Mouse (Mus musculus) G1E (cell line): ENCODE data around the gene Abcc1. TPM values are rescaled to one million over a fixed set of nuclear protein-coding genes. Genes with fewer than 3 reads are reported as not detected.

Experiments
- ATAC-seq: 2 replicates; pipeline ENCODE4 v1.8.0; 2016; ENCODE audit warnings: mild to moderate bottlenecking; ENCODE audit not compliant: insufficient number of reproducible peaks, poor library complexity, low FRiP score, severe bottlenecking; ENCODE audit errors: extremely low read depth
- DNase-seq: peaks from one replicate; pipeline ENCODE4 v3.0.0; 2012; ENCODE audit warnings: low spot score
- H3K27me3 ChIP-seq: 2 replicates; pipeline ENCODE4 v1.6.1; 2012; ENCODE audit warnings: mild to moderate bottlenecking, low read length, inconsistent platforms; ENCODE audit not compliant: insufficient read depth
- H3K36me3 ChIP-seq: replicated peaks from 2 replicates; pipeline ENCODE3; 2012; ENCODE audit warnings: mild to moderate bottlenecking, inconsistent platforms
- H3K4me1 ChIP-seq: 2 replicates; pipeline ENCODE4 v1.6.1; 2012; ENCODE audit warnings: low read depth, low read length, inconsistent platforms, mixed read lengths; ENCODE audit not compliant: insufficient read depth
- H3K4me3 ChIP-seq: 2 replicates; pipeline ENCODE4 v1.5.1; 2012; ENCODE audit warnings: low read depth, mild to moderate bottlenecking, inconsistent platforms, low read length, moderate library complexity, mixed read lengths
- H3K9me3 ChIP-seq: replicated peaks from 2 replicates; pipeline ENCODE4 v1.6.1; 2012; ENCODE audit warnings: inconsistent platforms
- CTCF ChIP-seq: IDR thresholded peaks from 2 replicates; pipeline ENCODE4 v1.5.1; 2012; ENCODE audit warnings: low read depth, low read length, inconsistent platforms, mixed read lengths
- GATA1 ChIP-seq: IDR thresholded peaks from 2 replicates; pipeline ENCODE4 v1.6.1; 2012; ENCODE audit warnings: borderline replicate concordance, low read length, inconsistent platforms, mixed read lengths
- GATA2 ChIP-seq: IDR thresholded peaks from 2 replicates; pipeline ENCODE4 v1.6.1; 2012; ENCODE audit warnings: low read depth, low read length, inconsistent platforms, borderline replicate concordance
- POLR2AphosphoS5 ChIP-seq: IDR thresholded peaks from 2 replicates; pipeline ENCODE4 v1.6.1; 2012; ENCODE audit warnings: low read depth, low read length, inconsistent platforms; ENCODE audit not compliant: insufficient replicate concordance
- TAL1 ChIP-seq: conservative IDR thresholded peaks from 2 replicates; pipeline ENCODE4 v1.6.1; 2012; ENCODE audit warnings: low read depth, low read length, inconsistent platforms, mixed read lengths
- polyA plus RNA-seq: library from polyadenylated mRNA; stranded (reverse); fragments of >175 nt; gene quantifications from 2 replicates; pipeline ENCODE4 v1.2.3, GENCODE M21; 2012
- total RNA-seq, 2 experiments: library from RNA; stranded (forward) in 1 of 2; stranded (reverse) in 1 of 2; fragments of 200-1000 nt in 1 of 2; fragments of >200 nt in 1 of 2; fragmentation: Nextera tagmentation in 1 of 2; gene quantifications; 2 replicates each; pipeline ENCODE4 v1.2.3; 2014 to 2017

Abcc1 gene
- total and polyA plus RNA-seq, 3 experiments = 5.1 to 69.5 (median 36.8) TPM

DNA sequence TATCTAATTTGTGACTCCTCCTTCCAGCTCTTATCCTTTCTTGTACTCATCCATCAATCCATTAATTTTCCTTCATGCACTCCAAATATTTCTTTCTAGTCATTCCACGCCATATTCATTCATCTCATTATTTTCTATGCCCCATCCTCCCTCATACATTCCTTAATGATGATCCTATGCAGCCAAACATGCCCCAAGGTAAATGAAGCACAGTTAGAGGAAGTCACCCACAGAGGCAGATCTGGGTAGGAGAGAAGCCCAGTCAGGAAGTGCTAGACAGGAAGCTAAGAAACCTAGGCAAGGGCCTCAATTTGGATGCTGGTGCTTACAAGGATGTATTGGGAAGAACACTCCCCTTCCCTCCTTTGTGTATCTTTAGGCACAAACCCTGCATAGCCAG, 121.9 kb downstream of the Abcc1 start:
- Histone ChIP-seq H3K27me3 (no peaks in the 10 kb centered on the region), H3K36me3 (no peaks in the 10 kb centered on the region), H3K4me1 (no peaks in the 10 kb centered on the region), H3K9me3 (peaks cover 9% of the 10 kb centered on the region), H3K4me3 (no peak overlapping the region)
- no peak for DNase-seq
- no peak for ATAC-seq
- TF ChIP-seq CTCF (no peak), TAL1 (no peak), POLR2AphosphoS5 (no peak), GATA1 (no peak), GATA2 (no peak)

DNA sequence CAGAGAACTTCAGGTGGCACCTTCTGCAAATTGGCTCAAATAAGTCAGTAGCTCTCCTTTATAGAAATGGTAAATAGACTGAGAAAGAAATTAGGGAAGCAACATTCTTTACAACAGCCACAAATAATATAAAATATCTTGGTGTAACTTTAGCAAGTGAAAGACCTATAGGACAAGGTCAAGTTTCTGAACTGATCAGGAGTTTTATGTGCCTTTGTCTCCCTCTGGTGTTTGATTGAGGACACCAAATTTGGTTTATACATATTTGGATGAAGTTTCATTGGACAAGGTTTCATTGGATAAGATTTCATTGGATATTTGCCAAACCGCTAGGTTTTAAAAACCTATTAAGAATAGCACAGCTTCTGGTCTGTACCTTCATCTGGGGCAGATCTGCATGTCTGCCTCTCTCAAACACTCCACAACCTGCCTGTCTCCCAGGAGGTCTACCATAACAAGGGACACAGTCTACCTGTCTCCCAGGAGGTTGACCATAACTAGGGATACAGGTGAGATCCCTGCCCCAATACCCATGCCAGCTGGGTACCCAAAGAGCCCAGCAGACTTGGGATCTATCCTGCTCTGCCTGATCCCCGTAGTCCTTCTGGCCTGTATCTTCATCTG, 132.2 kb downstream of the Abcc1 start:
- H3K4me1 ChIP-seq = no peaks in the 10 kb centered on the region
- H3K36me3 ChIP-seq = no peaks in the 10 kb centered on the region
- no peak for DNase-seq
- H3K9me3 ChIP-seq = no peaks in the 10 kb centered on the region
- no peak overlapping the region for H3K4me3 ChIP-seq
- TF ChIP-seq CTCF = no peak
- no peak for ATAC-seq
- peaks cover 9% of the 10 kb centered on the region for H3K27me3 ChIP-seq

DNA sequence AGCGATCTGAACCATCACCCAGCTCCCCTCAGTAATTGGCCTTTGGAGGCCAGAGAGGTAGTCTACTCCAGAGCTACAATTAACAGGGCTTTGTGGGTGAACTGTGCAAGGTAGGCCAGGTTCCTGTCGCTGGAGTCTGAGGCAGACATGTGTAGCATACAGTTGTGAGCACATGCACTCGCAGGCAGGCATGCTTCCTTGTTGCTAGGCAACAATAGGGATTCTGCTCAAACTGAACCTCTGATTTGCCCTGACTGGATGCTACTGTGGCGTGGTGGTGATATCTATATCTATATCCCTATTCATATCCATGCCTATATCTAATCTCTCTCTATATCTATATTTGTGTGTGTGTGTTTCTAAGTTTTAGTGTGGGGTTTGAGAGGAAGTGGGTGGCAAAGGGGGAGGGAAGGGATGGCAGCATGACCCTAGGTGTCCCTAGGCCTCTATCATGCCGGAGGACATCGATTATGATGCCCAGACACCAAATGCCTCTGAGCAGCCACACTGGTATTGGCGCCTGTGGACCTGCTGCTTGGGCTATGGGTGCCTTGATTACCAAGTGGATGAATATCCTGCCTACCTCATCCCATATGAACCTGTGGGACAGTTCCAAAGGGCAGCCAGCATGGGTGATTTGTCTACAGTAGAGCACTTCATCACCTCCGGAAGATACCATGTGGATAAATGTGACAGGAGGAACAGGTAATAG, 140.4 kb downstream of the Abcc1 start:
- no peak for ATAC-seq
- Histone ChIP-seq H3K9me3 (no peaks in the 10 kb centered on the region), H3K4me3 (no peak overlapping the region), H3K36me3 (no peaks in the 10 kb centered on the region), H3K4me1 (no peaks in the 10 kb centered on the region), H3K27me3 (peaks cover 12% of the 10 kb centered on the region; the same call in 1 of the 2 replicates)
- no peak for TF ChIP-seq POLR2AphosphoS5
- no peak for TF ChIP-seq GATA2
- no peak for TF ChIP-seq CTCF
- TF ChIP-seq GATA1 = no peak
- no peak for TF ChIP-seq TAL1
- no peak for DNase-seq

DNA sequence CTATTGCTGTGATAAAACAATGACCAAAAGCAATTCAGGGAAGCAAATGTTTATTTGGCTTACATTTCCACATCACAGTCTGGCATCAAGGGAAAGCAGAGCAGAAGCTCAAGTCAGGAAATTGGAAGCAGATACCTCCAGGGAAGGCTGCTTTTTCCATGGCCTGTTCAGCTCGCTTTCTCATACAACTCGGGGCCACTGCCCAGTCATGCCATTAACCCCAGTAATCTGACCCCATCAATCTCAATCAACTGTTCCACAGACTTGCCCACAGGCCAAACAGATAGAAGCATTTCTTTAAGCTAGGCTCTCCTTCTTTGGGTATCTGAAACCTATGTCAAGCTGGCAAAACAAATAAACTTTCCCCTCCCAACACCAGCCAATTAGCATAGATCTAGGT, 145.1 kb downstream of the Abcc1 start:
- no peaks in the 10 kb centered on the region for H3K4me1 ChIP-seq
- no peak for DNase-seq
- H3K27me3 ChIP-seq = 0 out of 2 replicates have a peak, but pooled peaks cover 4% of the 10 kb centered on the region
- H3K4me3 ChIP-seq = no peak overlapping the region
- no peak for ATAC-seq
- no peaks in the 10 kb centered on the region for H3K9me3 ChIP-seq
- TF ChIP-seq CTCF (no peak), TAL1 (no peak), GATA2 (no peak), POLR2AphosphoS5 (no peak), GATA1 (no peak)
- H3K36me3 ChIP-seq = no peaks in the 10 kb centered on the region

Other genes with a start within 250 kb of the Abcc1 start
- gene Nde1, start 198.3 kb upstream of the Abcc1 start, total RNA-seq (2014; fragmentation: Nextera tagmentation) = 53.4 and 85.9 TPM in 2 replicates
- gene Nde1, start 198.3 kb upstream of the Abcc1 start, total RNA-seq (2017) = 57.7 and 58.2 TPM in 2 replicates
- gene Nde1, start 198.3 kb upstream of the Abcc1 start, polyA plus RNA-seq = 51.1 and 54.6 TPM in 2 replicates
- gene Marf1, start 198.2 kb upstream of the Abcc1 start, total RNA-seq (2014; fragmentation: Nextera tagmentation) = 71.2 and 75.4 TPM in 2 replicates
- gene Marf1, start 198.2 kb upstream of the Abcc1 start, total RNA-seq (2017) = 28.5 and 32.3 TPM in 2 replicates
- 1.8 and 3.3 TPM in 2 replicates for gene Marf1, start 198.2 kb upstream of the Abcc1 start, polyA plus RNA-seq
- gene Myh11, start 70.2 kb upstream of the Abcc1 start, total RNA-seq (2014; fragmentation: Nextera tagmentation) = not detected in 2 replicates
- 0.22 TPM in 1 of 2 replicates, not detected in the other for gene Myh11, start 70.2 kb upstream of the Abcc1 start, total RNA-seq (2017)
- gene Myh11, start 70.2 kb upstream of the Abcc1 start, polyA plus RNA-seq = 0.01 TPM in 1 of 2 replicates, not detected in the other
- 59.0 and 59.7 TPM in 2 replicates for gene Fopnl, start 44.2 kb upstream of the Abcc1 start, total RNA-seq (2014; fragmentation: Nextera tagmentation)
- 73.1 and 76.6 TPM in 2 replicates for gene Fopnl, start 44.2 kb upstream of the Abcc1 start, total RNA-seq (2017)
- 4.9 and 5.1 TPM in 2 replicates for gene Fopnl, start 44.2 kb upstream of the Abcc1 start, polyA plus RNA-seq
- not detected in 2 replicates for gene A630010A05Rik, start 200.8 kb downstream of the Abcc1 start, total RNA-seq (2014; fragmentation: Nextera tagmentation)
- 0.06 and 0.11 TPM in 2 replicates for gene A630010A05Rik, start 200.8 kb downstream of the Abcc1 start, total RNA-seq (2017)
- gene A630010A05Rik, start 200.8 kb downstream of the Abcc1 start, polyA plus RNA-seq = not detected in 2 replicates